Mouse (Mus musculus): ENCODE results near the gene Wwox. TPM values are rescaled to one million over a fixed set of nuclear protein-coding genes. Genes with fewer than 3 reads are reported as not detected.

Gene Wwox
- total RNA-seq (2021) = 1 to 10 TPM; 4.6 to 4.8 TPM

DNA sequence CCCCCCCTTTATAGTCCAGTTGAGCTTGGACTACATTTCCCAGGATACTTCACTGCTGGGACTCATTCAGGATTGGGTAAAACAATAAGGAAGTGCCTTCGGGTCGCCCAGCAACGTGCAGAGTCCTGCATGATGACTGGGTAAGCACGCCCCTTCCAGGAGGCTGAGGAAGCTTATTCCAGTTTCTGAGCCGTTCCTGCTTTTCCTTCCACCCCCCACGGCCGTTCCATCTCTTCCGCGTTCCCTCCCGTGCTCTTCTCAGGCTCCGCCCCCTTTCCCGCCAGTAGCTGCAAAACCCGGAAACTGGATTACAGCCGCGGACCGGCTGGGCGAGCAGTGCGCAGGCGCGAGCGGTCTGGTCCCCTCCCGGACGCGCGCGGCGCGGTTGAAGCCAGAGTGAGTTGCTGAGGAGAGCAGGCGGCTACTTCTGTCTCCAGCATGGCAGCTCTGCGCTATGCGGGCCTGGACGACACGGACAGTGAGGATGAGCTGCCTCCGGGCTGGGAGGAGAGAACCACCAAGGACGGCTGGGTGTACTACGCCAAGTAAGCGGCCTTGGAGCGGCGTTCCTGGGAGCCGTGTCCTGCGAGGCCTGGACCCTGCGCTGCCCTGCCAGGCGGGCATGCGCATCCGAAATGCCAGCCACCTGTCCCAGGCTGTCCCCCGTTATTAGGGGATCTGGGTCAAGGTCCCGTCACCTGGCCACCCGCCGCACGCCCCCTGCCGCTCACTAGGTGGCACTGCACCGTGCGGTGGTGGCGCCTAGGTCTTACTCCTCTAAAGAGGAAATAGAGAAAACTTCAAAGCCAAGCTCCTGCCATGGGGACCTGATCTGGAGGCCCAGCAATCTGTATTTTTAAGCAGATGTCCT is at the start of gene Wwox:
TSS of gene Wwox (plus strand) at position 322 of the 871 bp plus-strand sequence.
- peak; percentile 100 for DNase-seq
- intact Hi-C loops (cut with DNase I) = loop anchor here (5.0 kb wide), 1 partner anchor 777 kb away; no protein-coding TSS in a partner anchor

DNA sequence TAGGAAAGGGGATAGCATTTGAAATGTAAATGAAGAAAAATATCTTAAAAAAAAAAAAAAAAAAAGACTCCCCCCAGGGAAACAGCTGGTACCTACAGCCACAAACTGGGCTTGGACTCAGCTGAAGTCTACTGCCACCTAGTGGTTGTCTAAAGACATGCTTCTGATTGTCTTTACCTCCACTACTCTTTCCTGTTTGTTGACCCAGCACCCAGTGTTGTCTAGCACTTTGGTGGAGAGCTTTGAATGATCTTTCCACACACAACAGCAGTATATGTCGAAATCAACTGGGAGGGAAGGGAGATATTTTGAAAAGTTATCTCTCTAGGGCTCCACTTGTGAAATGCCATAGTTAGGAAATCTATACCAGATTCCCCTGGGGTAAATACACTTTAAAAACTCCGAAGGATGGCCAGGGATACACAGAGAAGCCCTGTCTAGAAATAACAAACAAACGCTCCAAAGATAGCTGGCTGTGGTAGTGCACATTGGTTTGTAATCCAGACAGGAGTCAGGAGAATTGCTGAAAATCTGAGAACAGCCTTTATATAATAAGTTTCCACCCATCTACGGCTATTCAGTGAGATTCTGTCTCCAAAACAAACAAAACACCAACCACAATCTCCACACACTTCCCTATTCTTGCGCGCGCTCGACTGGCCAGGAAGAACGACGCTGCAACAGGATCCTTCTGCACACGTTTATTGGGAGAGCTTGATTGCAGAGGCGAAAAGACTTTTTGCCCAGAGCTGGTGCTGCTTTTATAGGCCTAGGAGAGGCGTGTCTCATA is 48.8 kb upstream of the Wwox start:
- intact Hi-C loops (cut with DNase I) = no loop called here
- no peak for DNase-seq

DNA sequence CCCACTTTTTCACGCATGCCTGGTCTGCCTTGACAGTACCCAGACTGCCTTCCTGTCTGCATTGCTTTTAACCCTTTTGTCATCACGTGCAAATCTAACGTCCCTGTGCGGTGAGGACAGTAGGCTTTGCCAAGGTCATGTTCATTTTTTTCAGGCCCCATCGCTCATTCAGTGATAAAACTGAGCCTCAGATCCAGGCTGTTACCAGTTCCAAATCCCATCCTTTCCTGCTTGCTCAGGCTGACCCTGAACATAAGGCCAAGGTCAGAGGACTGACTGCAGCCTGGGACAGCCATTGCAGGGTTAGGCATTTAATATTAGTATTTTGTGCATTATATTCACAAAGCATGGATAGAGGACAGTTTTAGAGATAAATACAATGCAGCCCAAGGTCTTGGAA is 41.1 kb upstream of the Wwox start:
- intact Hi-C loops (cut with DNase I) = no loop called here
- no peak for DNase-seq

DNA sequence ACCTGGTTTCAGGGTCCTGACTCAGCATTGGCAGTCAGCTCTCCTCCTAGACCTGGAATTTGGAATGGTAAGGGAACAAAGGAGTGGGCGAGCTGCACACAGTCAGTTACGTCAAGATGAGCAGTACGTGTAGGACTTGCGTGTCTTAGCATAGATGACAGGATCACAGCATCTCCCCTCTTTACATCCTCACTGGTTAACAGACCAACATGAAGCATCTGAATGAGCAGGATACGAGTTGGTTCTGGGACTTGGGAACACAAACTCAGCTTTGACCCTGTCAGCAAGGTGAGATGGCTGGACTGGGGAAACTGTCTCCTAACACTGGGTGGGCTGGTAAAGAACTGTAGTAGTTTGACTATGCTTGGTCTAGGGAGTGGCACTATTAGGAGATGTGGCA is 40.2 kb upstream of the Wwox start:
- no peak for DNase-seq
- intact Hi-C loops (cut with DNase I) = no loop called here

DNA sequence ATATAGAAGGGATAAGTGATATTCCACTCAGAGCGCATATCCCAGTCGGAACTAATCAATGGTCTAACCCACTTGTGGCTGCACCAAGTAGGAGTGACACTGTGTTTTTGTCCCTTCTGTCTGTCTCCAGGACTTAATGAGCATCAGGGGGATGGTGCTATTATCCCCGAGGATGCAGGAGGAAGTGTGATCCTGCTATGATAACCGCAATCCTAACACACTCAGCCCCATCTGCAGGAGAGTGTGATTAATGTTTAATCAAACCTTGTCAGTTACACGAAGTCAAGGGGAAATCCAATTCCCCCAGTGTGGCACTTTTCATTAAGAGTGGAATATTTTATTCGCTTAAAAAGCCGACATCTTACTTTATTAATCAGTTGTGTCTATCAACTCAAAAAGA is 37.8 kb upstream of the Wwox start:
- intact Hi-C loops (cut with DNase I) = no loop called here
- DNase-seq = no peak

DNA sequence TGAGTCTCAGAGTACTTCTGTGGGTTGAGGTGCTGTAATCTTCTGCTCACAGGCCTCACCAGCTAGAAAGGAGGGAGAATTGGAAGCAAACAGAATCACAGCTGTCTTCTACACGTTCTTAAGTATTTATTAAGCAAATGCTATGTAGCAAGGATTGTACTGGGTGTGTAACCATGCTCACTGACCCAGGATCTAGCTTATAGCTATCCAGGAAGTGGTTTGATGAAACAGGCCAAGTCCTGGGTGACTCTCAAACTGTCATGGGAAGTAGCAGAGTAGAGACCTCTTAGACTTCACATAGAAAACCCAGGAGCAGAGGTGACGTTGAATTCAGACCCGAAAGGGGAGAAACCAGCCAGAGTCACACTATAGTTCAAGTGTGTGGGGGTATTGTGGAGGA is 28.0 kb upstream of the Wwox start:
- intact Hi-C loops (cut with DNase I) = no loop called here

DNA sequence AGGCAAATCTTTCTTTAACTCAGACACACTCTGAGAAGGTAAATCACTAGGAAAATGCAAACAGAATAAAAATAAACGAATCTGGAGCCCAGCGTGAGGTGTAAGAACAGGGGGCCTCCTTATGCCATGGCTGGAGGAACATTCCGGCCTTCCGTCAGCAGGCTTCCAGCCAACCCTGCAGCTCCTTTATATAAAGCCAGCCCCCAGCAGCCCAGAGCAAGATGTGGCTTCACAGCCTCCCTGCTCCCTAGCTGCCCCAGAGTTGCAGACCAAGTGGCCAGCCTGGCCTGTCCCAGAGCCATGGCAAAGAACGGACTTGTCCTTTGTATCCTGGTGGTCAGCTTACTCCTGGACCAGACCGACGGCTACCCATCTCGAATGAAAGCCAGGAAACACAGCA is 21.7 kb upstream of the Wwox start, which contains the start of gene Clec3a:
TSS of gene Clec3a (plus strand) at position 301 of the 400 bp plus-strand sequence.
- intact Hi-C loops (cut with DNase I) = no loop called here
- DNase-seq = no peak

More for the DNA sequence above, 28.0 kb upstream of the Wwox start:
- DNase-seq = no peak

DNA sequence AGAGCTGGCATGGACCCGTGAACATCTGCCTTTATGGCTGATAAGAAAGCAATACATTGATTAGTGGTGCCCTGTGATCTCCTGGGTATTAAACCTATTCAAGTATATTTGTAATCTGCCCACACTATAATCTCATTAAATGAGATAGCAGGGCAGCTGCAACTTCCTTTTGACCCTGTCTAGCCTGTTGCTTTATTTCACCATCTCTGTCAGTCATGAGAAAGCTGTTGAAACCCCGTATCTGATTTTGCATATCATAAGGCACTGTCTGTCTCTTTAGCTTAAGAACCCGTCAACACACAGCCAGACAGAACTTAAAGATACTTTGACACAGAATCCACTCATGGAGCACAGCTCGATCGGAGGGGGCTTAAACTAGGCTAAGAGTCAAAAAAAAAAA is 21.0 kb upstream of the Wwox start:
- no peak for DNase-seq
- intact Hi-C loops (cut with DNase I) = no loop called here

DNA sequence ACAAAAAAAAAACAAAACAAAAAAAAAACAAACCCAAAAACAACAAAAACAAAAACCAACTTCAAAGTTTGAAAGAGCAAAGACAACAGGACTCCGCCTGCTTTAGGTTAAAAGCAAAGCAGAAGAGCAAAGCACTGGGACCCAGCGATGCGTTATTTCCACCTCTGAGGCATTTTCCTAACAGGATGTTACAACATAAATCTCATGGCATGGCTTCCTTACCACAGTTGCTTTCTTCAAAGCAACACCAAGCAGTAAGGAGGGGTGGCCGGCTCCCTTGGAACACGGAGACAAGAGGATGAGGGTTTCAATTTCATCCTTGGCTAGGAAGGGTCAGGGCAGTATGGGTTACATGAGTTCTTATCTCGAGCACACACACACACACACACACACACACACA is 20.6 kb upstream of the Wwox start:
- no peak for DNase-seq
- intact Hi-C loops (cut with DNase I) = no loop called here

DNA sequence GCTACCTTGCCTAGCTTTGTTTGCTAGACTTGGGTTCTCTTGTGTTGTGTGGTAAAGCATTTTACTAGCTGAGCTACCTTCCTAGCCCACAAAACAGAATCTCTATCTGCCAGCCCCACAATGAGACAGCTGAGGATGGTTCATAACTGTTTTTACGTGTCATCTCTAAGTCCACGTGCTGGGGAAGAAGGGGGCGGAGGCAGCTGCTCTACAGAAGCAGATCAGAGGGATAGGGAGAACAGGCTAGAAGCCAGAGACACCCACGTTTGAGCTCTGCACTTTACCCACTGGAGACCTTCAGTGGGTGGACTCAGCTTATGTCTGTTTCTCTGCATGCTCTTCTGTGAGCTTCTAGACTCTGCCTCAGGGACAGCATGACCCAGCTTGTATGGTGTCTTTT is 17.9 kb upstream of the Wwox start:
- intact Hi-C loops (cut with DNase I) = no loop called here
- DNase-seq = no peak

DNA sequence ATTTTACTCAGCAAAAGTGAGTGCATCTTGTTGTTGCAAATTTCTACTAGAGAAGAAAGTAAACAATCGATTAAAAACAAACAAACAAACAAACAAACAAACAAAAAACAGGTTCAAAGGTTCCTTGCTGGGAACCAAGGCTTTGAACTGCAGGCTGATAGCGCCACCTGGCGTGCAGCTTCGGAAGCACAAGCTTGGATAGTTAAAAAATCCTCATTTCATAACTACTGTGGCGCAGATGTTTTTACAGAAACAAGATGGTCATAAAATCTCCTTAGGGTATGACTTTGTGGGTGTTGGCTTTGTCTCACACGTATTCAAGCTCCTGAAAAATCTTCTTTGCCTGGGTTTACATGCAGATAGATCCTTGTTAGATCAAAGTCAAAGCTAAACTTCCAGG is 1.2 kb upstream of the Wwox start:
- peak; percentile 39 to 70 for DNase-seq

DNA sequence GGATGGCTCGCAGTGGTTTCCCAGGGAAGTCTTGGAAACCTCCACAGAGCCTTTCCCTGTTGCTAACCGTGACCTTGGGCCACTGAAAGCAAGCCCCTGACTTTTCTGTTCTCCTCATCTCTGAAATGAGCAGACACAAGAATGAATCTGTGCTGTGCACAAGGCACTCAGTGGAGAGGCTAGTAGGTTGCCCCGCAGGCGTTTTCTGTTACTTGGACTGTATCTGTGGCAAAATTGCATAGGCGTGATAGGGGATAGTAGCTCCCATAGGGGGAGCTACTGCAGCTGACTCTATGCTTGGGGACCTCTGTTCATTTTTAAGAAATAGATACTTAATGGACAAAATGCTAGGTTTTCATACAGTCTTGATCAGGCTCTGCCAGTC is 742 bp downstream of the Wwox start:
- DNase-seq = no peak
- intact Hi-C loops (cut with DNase I) = no loop called here

More for the DNA sequence above, 1.2 kb upstream of the Wwox start:
- intact Hi-C loops (cut with DNase I) = loop anchor here (1.0 to 5.0 kb wide), 2 partner anchors 357 to 776 kb away; no protein-coding TSS in a partner anchor

DNA sequence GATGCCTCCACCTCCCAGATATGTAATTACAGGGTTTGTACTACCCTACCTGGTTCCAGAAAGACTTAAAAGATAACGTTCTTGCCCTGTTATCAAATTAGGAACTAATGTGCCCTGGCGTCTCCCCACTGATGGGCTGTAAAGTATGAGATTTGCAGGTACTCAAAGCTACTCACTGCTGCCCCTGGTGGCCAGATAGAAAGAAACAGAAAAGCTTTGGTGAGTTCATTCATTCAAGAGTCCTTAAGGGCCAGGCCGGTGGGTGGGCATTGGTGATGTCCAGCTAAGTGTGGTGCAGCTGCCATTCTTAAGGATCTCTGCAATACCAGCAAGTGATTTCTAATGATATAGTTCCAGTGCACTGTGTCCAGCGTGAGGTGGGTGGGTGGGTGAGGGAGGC is 2.2 kb downstream of the Wwox start:
- DNase-seq = peak in 1 of 2 experiments; percentile 33
- intact Hi-C loops (cut with DNase I) = no loop called here

DNA sequence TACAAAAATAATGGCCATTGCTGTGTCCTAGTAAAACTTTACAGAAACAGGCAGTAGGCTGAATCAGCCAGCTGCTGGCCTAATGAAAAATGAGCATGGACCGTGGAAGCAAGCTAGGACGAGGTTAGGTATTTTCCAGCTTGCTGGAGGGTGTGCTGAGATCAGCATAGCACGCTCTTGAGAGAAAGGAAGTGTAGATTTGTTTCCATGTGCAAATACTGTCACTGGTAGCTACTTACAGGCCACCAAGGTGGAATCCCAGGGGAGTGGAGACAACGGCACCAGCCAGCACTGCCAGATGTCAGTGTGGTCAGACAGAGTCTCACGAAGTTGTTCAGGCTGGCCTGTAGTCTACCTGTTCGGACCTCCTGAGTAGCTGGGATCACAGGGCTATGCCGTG is 7.4 kb downstream of the Wwox start:
- intact Hi-C loops (cut with DNase I) = no loop called here
- DNase-seq = no peak

DNA sequence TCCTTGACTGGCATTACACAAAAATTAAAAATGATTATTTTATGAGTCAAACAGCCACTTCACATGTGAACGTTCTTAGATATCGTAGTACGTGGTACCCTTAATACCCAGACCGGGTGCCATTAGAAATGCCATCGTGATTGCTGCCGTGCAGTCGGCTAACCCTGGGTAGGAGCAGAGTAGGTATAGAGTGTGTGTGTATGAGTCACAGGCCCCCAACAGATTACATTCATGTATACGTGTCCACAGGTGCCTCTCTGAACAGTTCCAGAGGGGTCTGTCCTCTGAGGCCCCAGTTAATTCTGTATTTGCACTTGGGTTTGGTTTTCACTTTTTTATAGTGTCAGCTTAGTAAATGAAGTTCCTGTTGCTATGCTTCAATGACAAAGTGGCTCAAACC is 12.8 kb downstream of the Wwox start:
- no peak for DNase-seq
- intact Hi-C loops (cut with DNase I) = loop anchor here (2.0 to 5.0 kb wide), 6 partner anchors 89 to 1987 kb away; partner anchors contain the start of gene Maf

DNA sequence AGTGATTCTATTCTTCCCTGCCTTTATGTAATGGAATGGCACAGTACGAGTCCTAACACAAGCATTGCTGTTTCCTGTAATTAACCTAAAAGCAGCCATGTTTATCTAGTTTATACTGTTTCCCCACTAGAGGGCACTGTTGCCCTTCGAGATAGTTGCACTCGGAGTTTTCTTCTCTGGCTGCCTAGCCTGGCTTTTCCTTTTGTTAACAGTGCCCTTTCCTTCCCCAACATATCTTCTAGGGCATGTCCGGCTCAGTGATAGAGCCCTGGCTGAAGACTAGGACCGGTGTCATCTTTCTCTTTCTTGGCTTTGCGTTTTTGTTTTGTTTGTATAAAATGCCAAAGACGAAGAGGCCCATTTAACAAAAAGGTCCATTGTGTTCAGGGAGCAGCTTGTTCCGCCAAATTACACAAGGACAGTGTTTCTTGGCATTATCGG is 13.3 kb downstream of the Wwox start:
- peak; percentile 70 to 71 for DNase-seq

DNA sequence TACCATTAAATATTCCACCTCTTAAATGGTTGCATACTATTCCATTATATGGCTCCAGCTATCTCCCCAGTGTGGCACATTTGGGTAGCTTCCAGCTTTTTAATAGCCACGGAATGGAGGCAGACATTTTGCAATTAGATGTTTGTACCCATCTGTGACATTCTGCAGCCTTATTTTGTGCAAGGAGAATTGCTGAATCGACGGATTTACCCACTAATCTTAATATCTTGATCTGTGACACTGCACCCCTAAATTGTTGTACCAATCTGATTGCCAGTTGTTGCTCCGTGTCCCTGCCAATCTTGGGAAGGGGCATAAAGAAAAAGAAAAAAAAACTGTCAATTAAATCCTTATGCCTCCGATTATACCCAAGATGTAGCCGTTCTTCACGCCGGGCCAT is 15.8 kb downstream of the Wwox start:
- intact Hi-C loops (cut with DNase I) = no loop called here
- DNase-seq = no peak

More for the DNA sequence above, 13.3 kb downstream of the Wwox start:
- intact Hi-C loops (cut with DNase I) = loop anchor here (2.0 to 5.0 kb wide), 6 partner anchors 88 to 1986 kb away; partner anchors contain the start of gene Maf

DNA sequence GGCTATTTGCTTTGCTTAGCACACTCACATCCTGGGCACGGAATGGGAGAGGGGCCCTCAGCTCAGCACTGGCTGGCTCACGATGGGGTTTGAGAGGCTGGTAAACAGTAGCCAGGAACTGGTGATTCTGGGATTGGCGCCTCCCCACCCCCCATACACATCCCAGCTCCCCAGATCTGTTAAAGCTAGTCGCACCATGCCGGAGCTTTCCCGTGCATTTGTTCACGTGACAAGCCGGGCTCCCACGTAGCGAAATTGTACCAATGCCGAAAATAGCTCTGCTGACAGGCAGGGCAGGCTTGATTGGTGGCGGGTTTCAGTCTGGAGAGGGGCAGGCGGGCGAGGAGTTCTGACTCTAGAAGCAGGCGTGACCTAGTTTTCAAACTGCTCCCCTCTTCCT is 16.5 kb downstream of the Wwox start:
- DNase-seq = peak in 1 of 2 experiments; percentile 32
- intact Hi-C loops (cut with DNase I) = no loop called here

DNA sequence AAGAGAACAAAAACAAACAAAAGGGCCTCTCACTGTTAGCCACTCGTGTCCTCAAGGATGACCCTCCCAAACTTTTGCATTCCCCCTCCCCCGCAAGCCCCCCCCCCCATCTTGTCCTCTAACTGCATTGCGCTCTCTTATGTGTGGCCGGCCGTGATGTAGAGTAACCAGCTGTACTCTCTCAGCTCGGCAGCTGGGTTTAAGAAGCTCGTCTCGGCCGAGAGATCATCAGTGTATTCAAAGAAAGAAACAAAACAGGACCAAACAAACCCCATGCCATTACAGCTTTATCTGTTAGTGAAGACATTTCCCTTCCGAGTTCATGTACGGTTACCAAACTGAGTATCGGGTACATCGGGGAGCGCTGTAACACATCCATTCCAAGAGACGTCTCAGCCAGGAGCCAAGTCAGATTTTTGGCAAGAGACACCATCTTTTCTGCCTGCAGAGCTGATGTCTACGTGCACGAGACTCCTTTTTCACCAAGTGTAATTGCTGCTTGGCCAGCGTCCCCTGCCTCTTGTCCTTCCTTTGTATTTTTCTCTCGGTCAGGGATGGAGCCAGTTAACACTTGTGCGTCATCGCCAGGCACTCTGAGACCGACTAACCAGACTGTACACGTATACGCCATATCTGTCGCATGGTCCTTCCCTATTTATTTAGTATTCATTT is 18.8 kb downstream of the Wwox start:
- intact Hi-C loops (cut with DNase I) = no loop called here
- DNase-seq = peak; percentile 18 to 22

DNA sequence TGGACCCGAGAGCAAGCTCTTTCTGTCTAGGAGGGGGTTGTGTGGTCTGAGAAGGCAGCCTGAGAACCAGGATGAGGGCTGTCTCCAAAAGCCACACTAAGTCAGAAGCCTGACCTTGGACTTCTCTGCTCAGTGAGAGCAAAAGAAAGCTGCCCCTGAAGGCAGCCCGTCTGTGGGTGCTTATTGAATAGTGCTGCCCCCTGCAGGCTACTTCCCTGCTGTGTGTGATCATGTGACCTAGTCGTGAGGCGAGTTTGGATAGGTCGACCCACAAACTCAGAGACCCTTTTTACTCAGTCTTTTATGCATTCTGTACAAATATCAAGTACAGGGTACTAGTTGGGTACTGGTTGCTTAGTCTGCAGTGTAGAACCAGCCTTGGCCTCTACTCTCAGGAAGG is 21.1 kb downstream of the Wwox start:
- intact Hi-C loops (cut with DNase I) = no loop called here
- DNase-seq = no peak

DNA sequence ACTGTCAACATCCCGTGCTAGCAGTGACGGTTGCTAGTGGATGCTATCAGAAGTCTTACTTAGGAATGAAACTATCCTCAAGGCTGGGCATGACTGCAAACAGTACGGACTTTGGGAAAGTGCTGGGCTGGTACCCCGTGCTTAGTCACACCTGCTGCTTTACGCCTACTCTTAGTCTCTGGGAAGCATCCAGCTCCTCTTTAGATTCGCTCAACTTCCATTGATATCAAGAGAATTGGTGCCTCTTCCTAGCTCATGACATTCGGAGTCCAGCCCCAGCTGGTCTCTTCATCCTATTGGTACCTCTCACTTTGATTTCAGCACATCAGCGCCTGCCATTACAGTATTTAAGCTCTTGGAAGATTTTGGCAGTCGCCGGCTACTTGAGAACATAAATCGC is 23.1 kb downstream of the Wwox start:
- DNase-seq = no peak
- intact Hi-C loops (cut with DNase I) = no loop called here

Measured in heart, postnatal 36 days (tissue).